Mouse (Mus musculus): ENCODE data around the gene Arl10.
"Not testable (repeated sequence)": the region's sequence is repeated elsewhere in the genome, so short reads cannot be mapped to it uniquely, and the experiment has no call there.

Arl10 gene

GRCm38 (mm10) chr13:54582860-54583259, 8.0 kb downstream of the Arl10 start:
- DNase-seq (ENCODE audit: low spot score): no peak

DNA sequence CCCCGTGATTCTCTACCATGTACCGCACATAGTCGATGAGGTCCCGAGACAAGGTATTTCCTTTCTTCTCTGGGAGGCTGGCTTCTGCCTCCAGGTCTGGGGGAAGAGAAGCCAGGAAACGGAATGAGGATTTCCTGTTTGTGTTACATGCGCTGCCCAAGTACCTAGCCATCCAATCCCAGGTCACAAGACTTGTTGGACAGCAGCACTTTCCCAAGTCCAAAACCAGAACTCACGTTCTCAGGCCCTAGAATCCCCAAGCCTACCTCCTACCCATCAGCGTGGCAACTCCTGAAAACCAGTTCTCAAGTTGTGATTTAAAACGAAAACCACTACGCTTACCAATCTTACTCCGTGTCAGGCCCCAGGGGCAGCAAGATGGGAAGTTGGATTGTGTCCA, 11.0 kb downstream of the Arl10 start:
- DNase-seq (ENCODE audit: low spot score): no peak

DNA sequence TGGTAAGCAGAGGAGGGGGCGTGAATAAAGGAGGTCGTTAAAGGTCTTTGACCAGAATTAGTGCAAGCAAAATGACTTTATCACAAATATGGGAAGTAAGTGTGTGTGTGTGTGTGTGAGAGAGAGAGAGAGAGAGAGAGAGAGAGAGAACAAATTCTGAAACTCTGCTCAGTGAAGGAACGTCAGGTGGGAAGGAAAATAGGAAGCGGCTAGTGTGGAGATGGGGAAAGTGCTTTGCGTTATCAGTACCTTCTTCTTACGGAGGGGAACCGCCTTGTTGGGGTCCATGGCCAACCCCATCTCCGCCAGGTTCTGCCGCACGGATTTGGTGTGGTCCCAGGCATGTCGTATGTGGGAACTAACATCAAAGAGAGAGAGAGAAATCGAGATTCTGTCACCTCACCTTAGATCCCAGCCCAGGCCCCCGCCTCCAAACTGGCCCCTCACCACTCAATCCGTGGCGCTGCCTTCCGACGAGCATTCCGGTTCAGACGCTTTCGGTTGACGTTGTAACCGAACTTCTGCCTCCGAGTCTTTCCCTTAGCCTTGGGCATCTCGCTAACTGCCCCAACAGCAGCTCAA, 14.7 kb downstream of the Arl10 start:
- DNase-seq (ENCODE audit: low spot score): no peak

DNA sequence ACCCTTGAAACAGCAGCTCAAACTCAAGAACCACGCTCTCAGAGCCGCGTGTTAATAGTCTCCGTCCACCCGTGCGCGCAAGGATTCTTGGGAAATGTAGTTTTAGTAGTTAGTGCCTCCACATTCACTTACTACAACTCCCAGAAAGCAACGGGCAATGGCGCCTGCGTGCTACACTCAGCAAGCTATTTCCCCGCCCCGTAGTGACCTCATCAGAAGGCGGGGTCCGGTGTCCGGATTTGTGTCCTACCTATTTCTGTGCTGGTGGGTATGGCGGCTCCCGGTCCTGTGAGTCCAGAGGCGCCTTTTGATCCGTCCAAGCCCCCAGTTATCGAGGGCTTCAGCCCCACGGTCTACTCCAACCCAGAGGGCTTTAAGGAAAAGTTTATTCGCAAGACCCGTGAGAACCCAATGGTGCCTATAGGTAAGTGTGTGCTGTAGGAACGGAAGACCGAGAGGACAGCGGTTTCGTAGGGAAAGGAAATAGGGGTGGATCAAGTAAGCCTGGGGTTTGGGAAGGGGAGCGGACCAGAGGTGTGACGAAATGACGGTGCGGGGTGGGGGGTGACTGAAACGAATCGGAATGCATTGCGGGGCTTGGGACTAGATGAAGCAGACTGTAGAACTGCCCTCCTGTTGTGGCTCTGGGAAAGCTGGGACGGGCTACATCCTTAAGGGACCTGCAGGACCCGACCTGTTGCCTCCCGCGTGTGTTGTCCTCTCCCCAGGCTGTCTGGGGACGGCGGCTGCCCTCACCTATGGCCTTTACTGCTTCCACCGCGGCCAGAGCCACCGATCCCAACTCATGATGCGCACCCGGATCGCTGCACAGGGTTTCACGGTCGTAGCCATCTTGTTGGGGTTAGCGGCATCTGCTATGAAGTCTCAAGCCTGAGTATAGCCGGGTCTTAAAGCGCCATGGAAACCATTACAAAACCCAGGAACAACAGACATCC, 15.5 kb downstream of the Arl10 start, which contains the start of the genes Nop16 and Higd2a:
Gene Nop16 (minus strand): TSS at position 95 of the 956 bp plus-strand sequence.
Gene Higd2a (plus strand): TSS at position 212 of the 956 bp plus-strand sequence.
- DNase-seq (ENCODE audit: low spot score): peak; percentile 99

DNA sequence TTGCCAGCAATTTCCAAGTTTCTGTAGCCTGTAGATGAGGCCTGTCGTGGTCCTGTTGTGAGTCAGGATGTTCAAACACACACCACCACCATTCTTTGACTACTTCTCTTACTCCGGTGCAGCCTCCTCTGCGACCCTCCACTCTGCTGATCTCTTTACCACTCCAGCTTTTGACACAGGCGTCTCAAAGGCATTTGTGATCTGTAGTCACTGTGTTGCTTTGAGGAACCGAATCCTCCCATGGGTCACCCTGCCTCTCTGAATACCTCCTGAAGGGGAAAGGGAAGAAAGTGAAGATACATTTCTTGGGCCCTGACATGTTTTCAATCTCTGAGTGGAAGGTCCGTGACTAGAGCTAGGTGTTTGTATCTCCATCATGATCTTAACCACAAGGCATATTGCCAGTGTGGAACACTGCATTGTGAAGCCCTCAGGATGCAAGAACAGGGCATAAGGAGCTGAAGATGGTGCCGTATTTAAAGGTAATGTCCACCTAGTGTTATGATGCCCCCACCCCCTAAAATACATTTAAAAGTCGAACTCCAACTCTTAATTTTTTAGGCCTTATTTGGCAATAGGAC, 17.1 kb downstream of the Arl10 start:
- no peak for DNase-seq (ENCODE audit: low spot score)

- no peak for DNase-seq (ENCODE audit: low spot score)
Measured at GRCm38 (mm10) chr13:54593617-54594016, 18.8 kb downstream of the Arl10 start.

- peak; percentile 48 for DNase-seq (ENCODE audit: low spot score)
Measured at GRCm38 (mm10) chr13:54596107-54596690, 21.4 kb downstream of the Arl10 start.

DNA sequence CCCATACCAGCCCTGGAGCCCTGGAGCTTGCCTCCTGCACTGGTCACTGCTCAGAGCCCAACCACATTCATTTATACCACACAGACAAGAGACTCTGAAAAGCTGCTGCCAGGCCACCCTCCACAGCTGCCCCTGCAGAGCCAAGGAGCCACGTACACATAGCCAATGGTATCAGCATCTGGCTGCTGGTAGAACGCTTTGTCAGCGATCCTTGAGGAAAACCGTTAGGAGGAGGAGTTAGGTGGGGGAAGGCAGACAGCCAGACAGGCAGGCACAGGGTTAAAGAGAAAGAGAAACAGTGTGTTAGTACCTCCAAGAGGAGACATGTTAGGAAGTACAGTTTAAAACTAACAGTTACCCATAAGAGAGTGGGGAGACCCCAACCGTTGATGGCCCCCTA, 22.1 kb downstream of the Arl10 start:
- DNase-seq (ENCODE audit: low spot score): no peak

DNA sequence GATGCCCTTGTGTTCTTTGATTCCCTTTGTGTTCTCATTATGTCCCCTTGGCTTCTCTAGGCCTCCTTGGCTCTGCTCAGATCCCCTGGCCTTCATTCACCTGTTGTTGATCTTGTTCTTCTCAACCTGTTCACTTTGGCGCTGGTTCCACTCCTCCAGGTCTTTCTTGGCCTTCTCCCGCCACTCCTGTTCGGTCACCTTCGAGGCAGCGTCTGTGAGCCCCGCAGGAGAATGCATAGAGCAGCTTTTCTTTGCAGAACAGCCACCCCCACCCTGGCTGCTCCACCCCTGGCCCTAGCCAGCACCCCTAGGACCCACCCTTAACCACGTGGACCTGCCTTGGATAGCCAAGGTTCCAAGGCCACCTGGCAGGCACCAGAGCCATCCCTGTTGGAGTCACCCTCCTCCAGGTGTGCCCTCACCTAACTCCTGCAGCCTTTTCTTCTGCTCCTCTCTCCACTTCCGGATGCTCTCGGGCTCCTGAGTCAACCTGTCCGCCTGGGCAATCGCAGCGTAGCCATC, 23.9 kb downstream of the Arl10 start:
- DNase-seq (ENCODE audit: low spot score): no peak

GRCm38 (mm10) chr13:54602639-54603111, 27.9 kb downstream of the Arl10 start:
- DNase-seq (ENCODE audit: low spot score): no peak

GRCm38 (mm10) chr13:54603501-54603900, 28.7 kb downstream of the Arl10 start:
- no peak for DNase-seq (ENCODE audit: low spot score)

DNA sequence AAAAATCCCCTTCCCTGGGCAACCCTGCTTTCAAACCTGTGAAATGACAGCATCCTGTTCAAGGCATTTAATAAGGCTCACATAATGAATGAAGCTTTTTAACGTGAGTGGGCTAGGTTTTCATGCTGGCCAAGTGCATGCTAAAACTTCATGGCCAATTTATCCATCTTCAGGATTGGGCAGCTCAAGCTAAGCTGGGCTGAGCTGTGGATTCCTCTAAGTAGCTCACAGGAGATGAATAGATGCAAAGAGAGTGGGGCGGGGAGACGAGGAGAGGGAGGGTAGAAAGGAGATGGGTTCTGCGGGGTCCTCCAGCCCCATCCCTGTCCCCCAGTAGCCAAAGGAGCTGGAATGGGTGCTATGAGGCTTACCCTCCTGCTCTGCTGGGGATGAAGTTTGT, 29.4 kb downstream of the Arl10 start:
- no peak for DNase-seq (ENCODE audit: low spot score)

GRCm38 (mm10) chr13:54605426-54605825, 30.6 kb downstream of the Arl10 start:
- no peak for DNase-seq (ENCODE audit: low spot score)

- DNase-seq (ENCODE audit: low spot score): no peak
Measured at GRCm38 (mm10) chr13:54607204-54607603, 32.4 kb downstream of the Arl10 start.

DNA sequence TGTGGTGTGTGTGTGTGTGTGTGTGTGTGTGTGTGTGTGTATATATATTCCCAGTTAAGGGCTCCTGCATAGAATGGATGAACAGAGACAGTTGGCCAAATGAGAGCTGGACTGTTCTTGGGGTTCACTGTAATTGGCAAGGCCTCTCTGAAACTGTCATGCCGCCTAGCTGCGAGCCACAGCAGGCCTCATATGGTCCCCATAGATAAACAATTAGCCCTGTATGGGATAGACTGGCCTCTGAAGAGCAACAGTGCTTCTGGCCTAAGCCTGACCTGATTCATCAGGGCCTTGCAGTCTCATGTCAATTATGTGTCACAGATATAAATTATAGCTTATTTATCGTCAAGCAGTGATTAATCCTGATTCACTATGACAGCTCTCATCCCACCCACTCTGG, 33.2 kb downstream of the Arl10 start:
- no peak for DNase-seq (ENCODE audit: low spot score)

GRCm38 (mm10) chr13:54608666-54609065, 33.9 kb downstream of the Arl10 start:
- DNase-seq (ENCODE audit: low spot score): no peak

- DNase-seq (ENCODE audit: low spot score): no peak
Measured at GRCm38 (mm10) chr13:54609301-54609700, 34.5 kb downstream of the Arl10 start.

DNA sequence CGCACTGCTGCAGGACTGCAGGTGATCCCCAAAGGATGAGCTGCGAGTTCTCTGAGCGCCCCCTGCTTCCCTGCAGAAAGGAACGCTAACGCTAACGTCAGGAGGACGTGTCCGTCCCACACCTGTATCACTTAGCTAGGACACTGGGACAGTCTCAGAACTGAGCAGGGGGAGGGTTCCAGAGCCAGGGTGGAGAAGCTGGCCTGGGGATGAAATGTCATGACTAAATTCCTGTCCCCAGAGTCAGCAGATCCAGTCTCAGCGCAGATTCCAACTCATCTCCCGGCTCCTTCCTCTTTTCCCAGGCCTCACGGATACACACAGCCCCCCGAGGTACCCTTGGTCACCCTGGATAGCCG, 35.8 kb downstream of the Arl10 start:
- no peak for DNase-seq (ENCODE audit: low spot score)

GRCm38 (mm10) chr13:54610972-54611754, 36.3 kb downstream of the Arl10 start, which contains the start of gene Cltb:
Gene Cltb, minus strand, starts transcription at chr13:54611344.
- DNase-seq (ENCODE audit: low spot score): peak; percentile 86

- DNase-seq (ENCODE audit: low spot score): not testable (repeated sequence)
Measured at GRCm38 (mm10) chr13:54613141-54613540, 38.3 kb downstream of the Arl10 start.

DNA sequence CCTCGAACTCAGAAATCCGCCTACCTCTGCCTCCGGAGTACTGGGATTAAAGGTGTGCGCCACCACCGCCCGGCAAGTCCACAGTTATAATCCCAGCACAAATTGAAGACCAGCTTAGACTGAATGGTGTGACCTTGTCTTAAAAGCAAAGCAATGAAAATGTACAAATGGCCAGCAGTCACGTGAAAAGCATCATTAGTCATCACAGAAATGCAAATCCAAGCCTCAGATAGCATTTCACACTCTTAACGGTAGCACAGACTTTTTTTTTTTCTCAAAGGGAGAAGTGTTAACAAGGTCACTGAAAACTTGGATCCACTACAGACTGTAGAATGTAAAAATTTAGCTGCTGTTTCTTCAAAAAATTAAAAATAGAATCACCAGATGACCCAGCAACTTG, 41.5 kb downstream of the Arl10 start:
- no peak for DNase-seq (ENCODE audit: low spot score)

Data from MN1 (cell line).